26 mouse cellular contexts compared by ENCODE assay signal in genomic region chr1:175648615-175649014, GRCm38 (mm10). TPM values are rescaled to one million over a fixed set of nuclear protein-coding genes. Genes with fewer than 3 reads are reported as not detected.
DNase-seq lines count a peak whose midpoint lies in the region; TF ChIP-seq lines count a peak whose summit lies in the region.
"Had no signal": no experiment of that assay in that cellular context is flagged by ENCODE, and none has a peak within 500 bp of the region (broad histone marks: within the 10 kb centered on the region; RNA-seq: fewer than 3 reads in every experiment).

No protein-coding gene starts in this region.

- H3K4me1 ChIP-seq in liver, adult 2 months (ENCODE audit: control insufficient read depth, insufficient read depth, low read length) = peaks cover 22% of the 10 kb centered on the region
- peaks cover 13 to 52% of the 10 kb centered on the region in 2 experiments for H3K4me1 ChIP-seq in CH12.LX (ENCODE audit: control insufficient read depth in 1 of 2, insufficient read depth in 2 of 2)
- peaks cover 4% of the 10 kb centered on the region; the same call in 1 of the 2 replicates for H3K4me1 ChIP-seq in kidney, adult 2 months (ENCODE audit: control insufficient read depth, insufficient read depth, low read length)

- TF ChIP-seq EP300 in CH12.LX (IDR thresholded peaks at IDR 0.05; ENCODE audit: low read length) = peak; percentile 86

- no peak for TF ChIP-seq CTCF in liver, adult 2 months (IDR thresholded peaks at IDR 0.05; ENCODE audit: low read depth, low read length)
- no peak for TF ChIP-seq CTCF in CH12.LX (conservative IDR thresholded peaks at IDR 0.05 in 1 of 2, IDR thresholded peaks at IDR 0.05 in 1 of 2; ENCODE audit: low read depth in 2 of 2, low read length in 2 of 2)
- TF ChIP-seq CTCF in kidney, adult 2 months (conservative IDR thresholded peaks at IDR 0.05; ENCODE audit: insufficient read depth, insufficient read length, low read depth, low read length) = no peak

- peak; percentile 14 for DNase-seq in heart, adult 11 months
- DNase-seq in heart, adult 8-10 months (ENCODE audit: low spot score) = no peak
- DNase-seq in liver, adult 2 months (ENCODE audit: extremely low read depth, low read depth, low spot score) = no peak
- no peak for DNase-seq in liver
- peak; percentile 69 for DNase-seq in CH12.LX (ENCODE audit: extremely low read depth)
- no peak for DNase-seq in kidney, adult 2 months
- DNase-seq: adrenal gland, adult 2 months; adrenal gland, adult 8-10 months; adrenal gland, postnatal 10 days; adrenal gland, postnatal 14 days; adrenal gland, postnatal 25 days; adrenal gland, postnatal 36 days; B cell, adult 2 months; cerebellum, adult 11 months; cerebellum, adult 11-12 months; cerebellum, adult 18-20 months; cerebellum, adult 2 months had no signal

- peak overlapping the region; percentile 35 for H3K27ac ChIP-seq in liver, adult 2 months (replicated peaks; ENCODE audit: insufficient read depth, low read depth, low read length)
- H3K27ac ChIP-seq in CH12.LX (ENCODE audit: insufficient read depth, low read depth) = 0 out of 2 replicates have a peak overlapping the region, but pooled peaks have one; percentile 28
- no peak overlapping the region for H3K27ac ChIP-seq in kidney, adult 2 months (ENCODE audit: insufficient read depth, low read depth, low read length)

- H3K9me3 ChIP-seq in CH12.LX (replicated peaks; ENCODE audit: low read length) = no peaks in the 10 kb centered on the region
- H3K9me3 ChIP-seq: G1E had no signal

- TF ChIP-seq RAD21 in CH12.LX (IDR thresholded peaks at IDR 0.05; ENCODE audit: low read depth, low read length) = no peak; the same call in 1 of the 2 replicates

- no peaks in the 10 kb centered on the region for H3K79me2 ChIP-seq in liver, adult 2 months (ENCODE audit: control insufficient read depth, insufficient read depth, low read length)
- no peaks in the 10 kb centered on the region for H3K79me2 ChIP-seq in CH12.LX (replicated peaks; ENCODE audit: control insufficient read depth, extremely low read depth, insufficient read depth, poor library complexity, severe bottlenecking)

- dilution Hi-C loops in CH12.LX (cut with MboI; ENCODE audit: extremely low pct_ligation_motif_present, extremely low pct_unique_long_range_greater_than_20kb, low sequenced_read_pairs) = no loop called here

- no peak overlapping the region for H3K4me3 ChIP-seq in liver, adult 2 months (ENCODE audit: insufficient read depth, low read depth, low read length)
- H3K4me3 ChIP-seq in CH12.LX (replicated peaks in 1 of 3; ENCODE audit: low read depth in 2 of 3, low read length in 2 of 3, poor library complexity in 1 of 3) = no peak overlapping the region
- no peak overlapping the region for H3K4me3 ChIP-seq in kidney, adult 2 months (ENCODE audit: insufficient read depth, low read depth, low read length)

- peak overlapping the region; percentile 29; the same call in 1 of the 2 replicates for H3K4me2 ChIP-seq in CH12.LX (ENCODE audit: insufficient read depth, low read depth, poor library complexity, severe bottlenecking)

- H3K9ac ChIP-seq in liver, adult 2 months (ENCODE audit: low read depth, low read length) = no peak overlapping the region
- no peak overlapping the region for H3K9ac ChIP-seq in CH12.LX (ENCODE audit: insufficient read depth, low read depth)

- TF ChIP-seq POLR2A in liver, adult 2 months (IDR thresholded peaks at IDR 0.05; ENCODE audit: extremely low read depth, insufficient read depth, low read length) = no peak
- TF ChIP-seq POLR2A in CH12.LX (IDR thresholded peaks at IDR 0.05; ENCODE audit: low read depth, low read length) = no peak
- TF ChIP-seq POLR2A in kidney, adult 2 months (IDR thresholded peaks at IDR 0.05; ENCODE audit: low read depth, low read length) = no peak

- H3K27me3 ChIP-seq in liver, adult 2 months (ENCODE audit: control insufficient read depth, insufficient read depth, low read length) = no peaks in the 10 kb centered on the region
- no peaks in the 10 kb centered on the region for H3K27me3 ChIP-seq in CH12.LX (replicated peaks)
- H3K27me3 ChIP-seq in kidney, adult 2 months (replicated peaks; ENCODE audit: control insufficient read depth, insufficient read depth, low read length) = no peaks in the 10 kb centered on the region

- in situ Hi-C loops in CH12.LX (cut with MboI; ENCODE audit: low pct_ligation_motif_present, low pct_unique_long_range_greater_than_20kb, low sequenced_read_pairs) = no loop called here

- 97% methylated on average over 4 of the region's 4 CpGs for WGBS in liver, adult 2 months
- WGBS in kidney, adult 2 months = 94% methylated on average over 4 of the region's 4 CpGs

- H3K36me3 ChIP-seq in liver, adult 2 months (ENCODE audit: control insufficient read depth, insufficient read depth, low read length) = peaks cover 43% of the 10 kb centered on the region
- H3K36me3 ChIP-seq in CH12.LX (replicated peaks in 1 of 2; ENCODE audit: control insufficient read depth in 1 of 2, insufficient read depth in 1 of 2, low read length in 1 of 2) = peaks cover 0 to 38% of the 10 kb centered on the region in 2 experiments
- H3K36me3 ChIP-seq in kidney, adult 2 months (ENCODE audit: control insufficient read depth, insufficient read depth, low read length) = peaks cover 2% of the 10 kb centered on the region; the same call in 1 of the 2 replicates
- H3K36me3 ChIP-seq: G1E had no signal

TF ChIP-seq in CH12.LX, 34 proteins besides CTCF, POLR2A, EP300 and RAD21 (continues in another document):
- TF ChIP-seq ELF1 (IDR thresholded peaks at IDR 0.05; ENCODE audit: low read depth, low read length) (peak; percentile 59), MEF2A (IDR thresholded peaks at IDR 0.05; ENCODE audit: borderline replicate concordance, low read depth, low read length) (no peak), JUND (conservative IDR thresholded peaks at IDR 0.05; ENCODE audit: low read depth, low read length) (peak; percentile 59), BHLHE40 (IDR thresholded peaks at IDR 0.05; ENCODE audit: low read depth, low read length) (peak; percentile 36; the same call in 1 of the 2 replicates), HCFC1 (IDR thresholded peaks at IDR 0.05; ENCODE audit: low read depth, low read length) (0 out of 2 replicates have a peak, but pooled peaks have one; percentile 16), ETS1 (conservative IDR thresholded peaks at IDR 0.05; ENCODE audit: low read depth, low read length) (0 out of 2 replicates have a peak, but pooled peaks have one; percentile 42), USF1 (IDR thresholded peaks at IDR 0.05; ENCODE audit: low read depth, low read length) (no peak), ZC3H11A (IDR thresholded peaks at IDR 0.05; ENCODE audit: low read depth, low read length) (no peak), E2F4 (IDR thresholded peaks at IDR 0.05; ENCODE audit: insufficient replicate concordance, low read depth, low read length) (no peak), CHD1 (IDR thresholded peaks at IDR 0.05; ENCODE audit: low read depth, low read length) (no peak), GABPA (IDR thresholded peaks at IDR 0.05; ENCODE audit: insufficient replicate concordance, low read depth, low read length) (no peak), MYC (IDR thresholded peaks at IDR 0.05; ENCODE audit: low read depth, low read length) (0 out of 2 replicates have a peak, but pooled peaks have one; percentile 42), POLR2AphosphoS2 (IDR thresholded peaks at IDR 0.05; ENCODE audit: low read depth, low read length) (no peak), TCF12 (IDR thresholded peaks at IDR 0.05; ENCODE audit: low read depth, low read length) (0 out of 2 replicates have a peak, but pooled peaks have one; percentile 39), ZKSCAN1 (IDR thresholded peaks at IDR 0.05; ENCODE audit: borderline replicate concordance, low read depth, low read length) (no peak), RCOR1 (conservative IDR thresholded peaks at IDR 0.05; ENCODE audit: low read depth, low read length) (0 out of 2 replicates have a peak, but pooled peaks have one; percentile 64), ZMIZ1 (IDR thresholded peaks at IDR 0.05; ENCODE audit: low read depth, low read length) (no peak)

RNA-seq across cellular contexts. Expression of gene Fh1, which starts 23.2 kb away (rescaled TPM):
- 100 to 1,000 TPM; 543 to 586 (median 574) TPM for total RNA-seq in heart, adult 8-10 months (2022)
- total RNA-seq in liver, adult 2 months (2014; rRNA removed) = 162 and 208 TPM in 2 replicates
- polyA plus RNA-seq in liver, adult 2 months (2012; rRNA removed) = 58.5 and 67.7 TPM in 2 replicates
- 100 and 104 TPM in 2 replicates for total RNA-seq in CH12.LX (2012; rRNA removed)
- 113 and 120 TPM in 2 replicates for total RNA-seq in CH12.LX (2014; rRNA removed)
- 122 and 175 TPM in 2 replicates for polyA plus RNA-seq in CH12.LX (2012; ENCODE audit: insufficient read length, low read depth)
- polyA plus RNA-seq in kidney, adult 2 months (2012; rRNA removed) = 117 and 181 TPM in 2 replicates

RNA-seq across cellular contexts. Expression of gene Kmo, which starts 28.4 kb away (rescaled TPM):
- total RNA-seq in heart, adult 8-10 months (2022) = under 1 TPM; 0.28 to 0.44 (median 0.30) TPM
- 210 and 319 TPM in 2 replicates for total RNA-seq in liver, adult 2 months (2014; rRNA removed)
- 64.7 and 69.1 TPM in 2 replicates for polyA plus RNA-seq in liver, adult 2 months (2012; rRNA removed)
- total RNA-seq in CH12.LX (2012; rRNA removed) = 9.7 and 13.2 TPM in 2 replicates
- 49.2 and 50.6 TPM in 2 replicates for total RNA-seq in CH12.LX (2014; rRNA removed)
- 42.5 and 48.1 TPM in 2 replicates for polyA plus RNA-seq in CH12.LX (2012; ENCODE audit: insufficient read length, low read depth)
- 42.4 and 49.6 TPM in 2 replicates for polyA plus RNA-seq in kidney, adult 2 months (2012; rRNA removed)
- total RNA-seq: ES-E14, G1E had no signal
- polyA plus RNA-seq: G1E had no signal

RNA-seq across cellular contexts. Expression of gene Opn3, which starts 44.0 kb away (rescaled TPM):
- total RNA-seq in heart, adult 8-10 months (2022) = 1 to 10 TPM; 3.7 to 5.8 (median 4.0) TPM
- total RNA-seq in liver, adult 2 months (2014; rRNA removed) = 0.18 and 0.40 TPM in 2 replicates
- polyA plus RNA-seq in liver, adult 2 months (2012; rRNA removed) = 0.21 and 0.28 TPM in 2 replicates
- total RNA-seq in CH12.LX (2012; rRNA removed) (0.76 and 0.89 TPM in 2 replicates), CH12.LX (2014; rRNA removed) (1.5 and 1.6 TPM in 2 replicates)
- polyA plus RNA-seq in CH12.LX (2012; ENCODE audit: insufficient read length, low read depth) = 2.6 and 2.9 TPM in 2 replicates
- polyA plus RNA-seq in kidney, adult 2 months (2012; rRNA removed) = 2.1 and 2.2 TPM in 2 replicates
- polyA plus RNA-seq: activated CD4-positive, CD25-positive, alpha-beta regulatory T cell, adult 4 months; CD4-positive, CD25-positive, alpha-beta regulatory T cell, adult 4 months had no signal

RNA-seq across cellular contexts. Expression of gene Chml, which starts 44.1 kb away (rescaled TPM):
- 1 to 10 TPM; 6.7 to 9.7 (median 7.7) TPM for total RNA-seq in heart, adult 8-10 months (2022)
- 1.8 and 2.3 TPM in 2 replicates for total RNA-seq in liver, adult 2 months (2014; rRNA removed)
- 0.98 and 1.6 TPM in 2 replicates for polyA plus RNA-seq in liver, adult 2 months (2012; rRNA removed)
- total RNA-seq in CH12.LX (2012; rRNA removed) (3.3 and 4.1 TPM in 2 replicates), CH12.LX (2014; rRNA removed) (6.0 and 6.7 TPM in 2 replicates)
- polyA plus RNA-seq in CH12.LX (2012; ENCODE audit: insufficient read length, low read depth) = 2.7 and 3.1 TPM in 2 replicates
- polyA plus RNA-seq in kidney, adult 2 months (2012; rRNA removed) = 2.1 and 5.4 TPM in 2 replicates

RNA-seq across cellular contexts. Expression of gene Wdr64, which starts 49.8 kb away (rescaled TPM):
- total RNA-seq in heart, adult 8-10 months (2022) = not detected
- total RNA-seq in liver, adult 2 months (2014; rRNA removed) = not detected in 2 replicates
- not detected in 2 replicates for polyA plus RNA-seq in liver, adult 2 months (2012; rRNA removed)
- total RNA-seq in CH12.LX (2012; rRNA removed) (not detected in 2 replicates), CH12.LX (2014; rRNA removed) (not detected in 2 replicates)
- not detected in 2 replicates for polyA plus RNA-seq in CH12.LX (2012; ENCODE audit: insufficient read length, low read depth)
- polyA plus RNA-seq in kidney, adult 2 months (2012; rRNA removed) = 0.03 TPM in 2 replicates
- total RNA-seq: adrenal gland, adult 18-20 months; adrenal gland, adult 2 months; adrenal gland, adult 8-10 months; adrenal gland, postnatal 10 days; adrenal gland, postnatal 14 days; adrenal gland, postnatal 25 days; adrenal gland, postnatal 36 days; adrenal gland, postnatal 4 days; MEL had no signal
- polyA plus RNA-seq: activated CD4-positive, CD25-positive, alpha-beta regulatory T cell, adult 4 months; adrenal gland, adult 2 months; C2C12; CD4-positive, CD25-positive, alpha-beta regulatory T cell, adult 4 months; cerebellum, adult 2 months; G1E; Patski had no signal

Comparison
In these comparisons a context has a peak if more than half of its experiments do, and no peak if none do; other contexts are left out.
1. DNase-seq: peak in heart, adult 11 months (single experiment) and CH12.LX (single experiment); none in heart, adult 8-10 months (single experiment), liver, adult 2 months (single experiment), liver (single experiment) and kidney, adult 2 months (single experiment).
2. RNA of gene Kmo, which starts 28.4 kb away (total RNA-seq): 210 to 319 TPM in liver, adult 2 months and 9.7 to 50.6 TPM in CH12.LX; 0.28 to 0.44 TPM in heart, adult 8-10 months; every median in the first group is over 4 times any median in the second.